Mouse (Mus musculus) neutrophil, adult 5-6 weeks (primary cell): ENCODE results near the gene Lpin2. TPM values are rescaled to one million over a fixed set of nuclear protein-coding genes. Genes with fewer than 3 reads are reported as not detected.

ENCODE experiments used
- ATAC-seq: fragments of 151-379, 151-347 bp; 2 replicates; pipeline ENCODE4 v1.8.0; 2017; ENCODE audit warnings: mild to moderate bottlenecking, moderate TSS enrichment; ENCODE audit not compliant: insufficient number of reproducible peaks, poor library complexity, low FRiP score, severe bottlenecking; ENCODE audit errors: extremely low read depth
- total RNA-seq: library from RNA; stranded (forward); fragments of 200-1000 nt; gene quantifications from 2 replicates; pipeline ENCODE4 v1.2.3, GENCODE M21; 2017

Gene Lpin2
- total RNA-seq, 1 experiment from 2014 or later, result 135 TPM

GRCm38 (mm10) chr17:71217111-71217685 is 34.8 kb downstream of the Lpin2 start:
- ATAC-seq, result no peak

- peak; percentile 45; the same call in 1 of the 2 replicates for ATAC-seq
Observed at GRCm38 (mm10) chr17:71221383-71221782, 39.0 kb downstream of the Lpin2 start.

GRCm38 (mm10) chr17:71223676-71224075 is 41.3 kb downstream of the Lpin2 start:
- ATAC-seq, result peak; percentile 27; the same call in 1 of the 2 replicates

GRCm38 (mm10) chr17:71224521-71224920 is 42.2 kb downstream of the Lpin2 start:
- ATAC-seq, result peak; percentile 57; the same call in 1 of the 2 replicates

GRCm38 (mm10) chr17:71225091-71225490 is 42.7 kb downstream of the Lpin2 start:
- no peak for ATAC-seq

GRCm38 (mm10) chr17:71227128-71227895 is 45.0 kb downstream of the Lpin2 start:
- ATAC-seq, result no peak

GRCm38 (mm10) chr17:71228651-71229050 is 46.3 kb downstream of the Lpin2 start:
- ATAC-seq, result no peak

- no peak for ATAC-seq
Observed at GRCm38 (mm10) chr17:71230108-71230709, 47.8 kb downstream of the Lpin2 start.

- ATAC-seq, result no peak
Observed at GRCm38 (mm10) chr17:71231998-71232397, 49.6 kb downstream of the Lpin2 start.

- no peak for ATAC-seq
Observed at GRCm38 (mm10) chr17:71233210-71233609, 50.9 kb downstream of the Lpin2 start.

GRCm38 (mm10) chr17:71234041-71234594 is 51.8 kb downstream of the Lpin2 start:
- ATAC-seq, result no peak

GRCm38 (mm10) chr17:71235229-71235958 is 53.0 kb downstream of the Lpin2 start:
- no peak for ATAC-seq

- no peak for ATAC-seq
Observed at GRCm38 (mm10) chr17:71238494-71238893, 56.1 kb downstream of the Lpin2 start.

- ATAC-seq, result no peak
Observed at GRCm38 (mm10) chr17:71240811-71241210, 58.5 kb downstream of the Lpin2 start.

GRCm38 (mm10) chr17:71242666-71243065 is 60.3 kb downstream of the Lpin2 start:
- ATAC-seq, result no peak

GRCm38 (mm10) chr17:71245133-71245532 is 62.8 kb downstream of the Lpin2 start:
- ATAC-seq, result no peak

- ATAC-seq, result no peak
Observed at GRCm38 (mm10) chr17:71246022-71246421, 63.7 kb downstream of the Lpin2 start.

GRCm38 (mm10) chr17:71248963-71249362 is 66.6 kb downstream of the Lpin2 start:
- no peak for ATAC-seq

- no peak for ATAC-seq
Observed at GRCm38 (mm10) chr17:71250046-71250445, 67.7 kb downstream of the Lpin2 start.
